Mouse (Mus musculus) adrenal gland, postnatal 10 days (tissue): ENCODE measurements around the gene Rasal2. TPM values are rescaled to one million over a fixed set of nuclear protein-coding genes. Genes with fewer than 3 reads are reported as not detected.

ENCODE experiments used
- DNase-seq: peaks from one replicate; pipeline ENCODE4 v3.0.0; 2021; ENCODE audit warnings: mixed read lengths
- total RNA-seq, 2 experiments: library from RNA; stranded (reverse); gene quantifications; 2 replicates each; pipeline ENCODE4 v1.2.3; 2021

Rasal2 gene
- total RNA-seq, 2 experiments from 2014 or later = 13.8 to 16.5 TPM

- DNase-seq = no peak
Measured at GRCm38 (mm10) chr1:157137854-157138241, 274.5 kb downstream of the Rasal2 start.

- peak; percentile 14 for DNase-seq
Measured at GRCm38 (mm10) chr1:157137132-157137853, 275.1 kb downstream of the Rasal2 start.

- DNase-seq = no peak
Measured at GRCm38 (mm10) chr1:157128219-157128618, 284.2 kb downstream of the Rasal2 start.

GRCm38 (mm10) chr1:157123836-157124235 lies 288.6 kb downstream of the Rasal2 start:
- DNase-seq = no peak

- DNase-seq = no peak
Measured at GRCm38 (mm10) chr1:157119168-157119567, 293.2 kb downstream of the Rasal2 start.

GRCm38 (mm10) chr1:157117440-157117839 lies 295.0 kb downstream of the Rasal2 start:
- no peak for DNase-seq

GRCm38 (mm10) chr1:157114492-157114891 lies 297.9 kb downstream of the Rasal2 start:
- no peak for DNase-seq

GRCm38 (mm10) chr1:157110287-157110835 lies 302.0 kb downstream of the Rasal2 start:
- DNase-seq = peak; percentile 60

- DNase-seq = no peak
Measured at GRCm38 (mm10) chr1:157108580-157108979, 303.8 kb downstream of the Rasal2 start, which contains the start of gene Tex35. TSS of gene Tex35 (minus strand) at chr1:157108680.

GRCm38 (mm10) chr1:157101122-157101865 lies 311.1 kb downstream of the Rasal2 start:
- DNase-seq = peak; percentile 22

- DNase-seq = no peak
Measured at GRCm38 (mm10) chr1:157095534-157095933, 316.9 kb downstream of the Rasal2 start.

GRCm38 (mm10) chr1:157092622-157093021 lies 319.8 kb downstream of the Rasal2 start:
- no peak for DNase-seq

GRCm38 (mm10) chr1:157092140-157092539 lies 320.3 kb downstream of the Rasal2 start:
- no peak for DNase-seq

- DNase-seq = no peak
Measured at GRCm38 (mm10) chr1:157090835-157091234, 321.6 kb downstream of the Rasal2 start.

GRCm38 (mm10) chr1:157086097-157086994 lies 326.0 kb downstream of the Rasal2 start:
- peak; percentile 78 for DNase-seq

Other genes with a start within 250 kb of the Rasal2 start
- 10 to 100 TPM; 33.8 to 34.5 TPM for gene Cryzl2, start 46.0 kb upstream of the Rasal2 start, total RNA-seq
- gene Sec16b, start 94.1 kb upstream of the Rasal2 start, total RNA-seq = 1 to 10 TPM; 4.6 to 6.2 TPM